Mouse (Mus musculus) bone marrow macrophage, adult 2 months (primary cell): ENCODE results near the gene Iqschfp.

Experiments
- CTCF ChIP-seq: IDR thresholded peaks from 2 replicates; pipeline ENCODE4 v1.5.1; 2012; ENCODE audit warnings: low read depth, mild to moderate bottlenecking, low read length, moderate library complexity
- POLR2A ChIP-seq: IDR thresholded peaks from 2 replicates; pipeline ENCODE4 v1.6.1; 2012; ENCODE audit warnings: mild to moderate bottlenecking, low read depth, low read length, borderline replicate concordance

GRCm38 (mm10) chr3:68262304-68262703 lies 370.3 kb downstream of the Iqschfp start:
- TF ChIP-seq POLR2A (no peak), CTCF (no peak)
